Mouse (Mus musculus): ENCODE measurements around the gene D630045J12Rik.

DNA sequence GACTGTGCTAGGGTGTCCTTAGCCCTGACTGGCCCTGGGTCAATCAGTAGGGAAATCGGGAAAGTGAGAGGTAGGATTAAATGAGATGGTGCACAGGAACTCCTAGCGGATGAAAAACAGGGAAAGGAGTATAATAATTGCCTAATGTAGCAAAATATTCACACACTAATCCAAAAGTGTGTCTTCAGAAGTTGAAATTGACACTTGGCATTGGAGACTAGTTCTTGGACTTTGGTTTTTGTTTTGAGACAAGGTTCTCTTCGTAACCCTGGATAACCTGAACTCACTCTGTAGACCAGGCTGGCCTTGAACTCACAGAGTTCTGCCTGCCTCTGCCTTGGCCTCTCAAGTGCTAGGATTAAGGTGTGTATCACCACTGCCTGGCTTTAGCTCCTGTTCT lies 20.0 kb downstream of the D630045J12Rik start:
- TF ChIP-seq HCFC1 (IDR thresholded peaks at IDR 0.05; ENCODE audit: borderline replicate concordance, insufficient read depth, low read length): no peak
- no peak for TF ChIP-seq MAFK (IDR thresholded peaks at IDR 0.05; ENCODE audit: insufficient read depth, low read depth, low read length)
- no peak for TF ChIP-seq ZC3H11A (IDR thresholded peaks at IDR 0.05; ENCODE audit: borderline replicate concordance, low read depth, low read length)
- no peak for TF ChIP-seq CHD2 (IDR thresholded peaks at IDR 0.05; ENCODE audit: low read depth, low read length)
- no peak for TF ChIP-seq ZNF384 (IDR thresholded peaks at IDR 0.05; ENCODE audit: low read depth, low read length)

Measured in ES-E14 (cell line).